Mouse (Mus musculus): ENCODE results near the gene Lrrn2.

Lrrn2 gene

DNA sequence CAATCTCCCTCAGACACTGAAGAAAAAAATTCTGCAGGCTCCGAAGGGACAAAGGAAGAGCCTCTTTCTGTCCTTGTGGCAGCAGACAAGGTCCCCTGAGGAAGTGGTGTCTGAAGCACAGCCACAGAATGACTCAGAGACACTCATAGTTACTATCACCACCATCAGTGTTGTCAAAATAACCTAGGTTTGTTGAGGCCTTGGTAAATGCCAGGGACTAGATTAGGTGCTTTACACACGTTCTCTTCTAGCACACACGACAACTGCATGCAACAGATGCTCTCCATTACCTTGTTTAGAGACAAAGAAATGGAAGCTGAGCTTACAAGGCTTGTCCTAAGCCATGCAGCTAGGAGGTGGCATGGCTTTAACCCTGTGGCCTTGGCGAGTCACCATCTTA lies 14.5 kb upstream of the Lrrn2 start:
- no peak for DNase-seq (ENCODE audit: low read depth, low spot score)
- Histone ChIP-seq H3K27me3 (ENCODE audit: control insufficient read depth, insufficient read depth, low read length, poor library complexity, severe bottlenecking) (no peaks in the 10 kb centered on the region), H3K36me3 (ENCODE audit: control insufficient read depth, insufficient read depth, low read length, poor library complexity, severe bottlenecking) (no peaks in the 10 kb centered on the region)

DNA sequence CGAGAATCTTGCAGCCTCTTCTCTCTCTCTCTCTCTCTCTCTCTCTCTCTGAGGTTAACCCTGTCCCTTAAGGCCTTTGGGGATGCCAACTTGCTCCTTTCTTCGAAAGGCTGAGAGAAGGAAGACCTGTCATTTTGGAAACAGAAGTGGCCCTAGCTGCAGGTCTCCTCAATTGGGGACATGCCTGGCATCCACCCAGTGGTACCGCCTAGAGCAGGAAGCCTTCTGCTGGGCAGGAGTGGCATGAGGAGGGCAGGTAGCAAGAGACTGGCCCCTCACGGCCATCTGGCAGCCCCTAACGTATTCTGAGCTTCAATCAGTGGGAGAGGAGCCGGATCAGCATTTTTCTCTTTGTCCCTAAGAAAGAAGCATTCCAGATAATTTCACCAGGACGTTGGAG lies 9.7 kb upstream of the Lrrn2 start:
- no peaks in the 10 kb centered on the region for H3K27me3 ChIP-seq (ENCODE audit: control insufficient read depth, insufficient read depth, low read length, poor library complexity, severe bottlenecking)
- no peak for DNase-seq (ENCODE audit: low read depth, low spot score)

DNA sequence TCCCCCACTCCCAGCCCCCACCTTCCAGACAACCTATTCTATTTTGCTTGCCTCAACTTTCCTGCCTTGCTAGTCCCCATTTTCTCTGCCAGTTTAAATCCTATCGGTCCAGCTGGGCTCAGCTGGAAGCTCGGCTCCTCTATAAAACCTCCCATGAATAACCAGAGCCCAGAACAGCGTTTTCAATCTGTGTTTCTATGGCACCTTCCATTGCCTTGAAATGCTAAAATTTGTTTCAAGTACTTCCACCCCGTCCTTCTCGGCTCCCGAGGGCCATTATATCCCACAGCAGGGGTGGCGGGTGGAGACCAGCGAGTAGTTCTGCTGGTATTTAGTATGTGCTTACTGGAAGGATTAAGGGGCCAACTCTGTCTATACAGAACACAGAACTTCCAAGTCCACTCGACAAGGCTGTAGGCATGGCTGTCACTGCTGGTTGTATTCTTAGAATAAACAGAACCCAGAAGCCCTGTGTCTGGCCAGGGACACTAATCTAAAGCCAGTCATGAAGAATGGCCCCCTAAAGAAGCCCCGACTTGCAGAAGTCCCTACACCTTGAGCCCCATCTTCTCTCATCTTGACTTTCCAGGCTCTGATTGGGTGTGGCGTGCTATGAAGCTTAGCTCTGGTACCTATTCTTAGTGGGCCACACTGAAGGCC lies 992 bp upstream of the Lrrn2 start:
- no peak for DNase-seq (ENCODE audit: low read depth, low spot score)
- Histone ChIP-seq H3K27me3 (ENCODE audit: control insufficient read depth, insufficient read depth, low read length, poor library complexity, severe bottlenecking) (no peaks in the 10 kb centered on the region; the same call in 1 of the 2 replicates), H3K36me3 (ENCODE audit: control insufficient read depth, insufficient read depth, low read length, poor library complexity, severe bottlenecking) (no peaks in the 10 kb centered on the region)

More for the DNA sequence above, 9.7 kb upstream of the Lrrn2 start:
- H3K36me3 ChIP-seq (ENCODE audit: control insufficient read depth, insufficient read depth, low read length, poor library complexity, severe bottlenecking), result no peaks in the 10 kb centered on the region

DNA sequence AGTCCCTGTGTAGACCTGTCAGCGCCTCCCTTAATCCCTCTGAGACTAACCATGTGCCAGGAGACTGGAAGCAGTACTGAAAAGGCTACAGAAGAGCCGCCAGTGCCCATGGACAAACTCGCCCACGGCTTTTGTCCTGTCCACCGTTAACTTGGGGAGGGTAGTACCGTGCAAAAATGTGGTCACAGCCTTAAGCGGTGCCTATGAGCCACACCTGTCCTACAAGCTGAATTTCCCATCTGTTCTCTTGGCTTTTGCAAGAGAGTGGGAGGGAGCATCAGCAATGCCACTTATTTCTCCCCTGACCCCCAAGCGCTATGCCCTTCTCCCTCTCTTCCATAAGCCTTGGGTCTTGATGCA lies 292 bp upstream of the Lrrn2 start:
- DNase-seq (ENCODE audit: low read depth, low spot score), result no peak
- Histone ChIP-seq H3K36me3 (ENCODE audit: control insufficient read depth, insufficient read depth, low read length, poor library complexity, severe bottlenecking) (no peaks in the 10 kb centered on the region), H3K27me3 (ENCODE audit: control insufficient read depth, insufficient read depth, low read length, poor library complexity, severe bottlenecking) (no peaks in the 10 kb centered on the region; the same call in 1 of the 2 replicates)

DNA sequence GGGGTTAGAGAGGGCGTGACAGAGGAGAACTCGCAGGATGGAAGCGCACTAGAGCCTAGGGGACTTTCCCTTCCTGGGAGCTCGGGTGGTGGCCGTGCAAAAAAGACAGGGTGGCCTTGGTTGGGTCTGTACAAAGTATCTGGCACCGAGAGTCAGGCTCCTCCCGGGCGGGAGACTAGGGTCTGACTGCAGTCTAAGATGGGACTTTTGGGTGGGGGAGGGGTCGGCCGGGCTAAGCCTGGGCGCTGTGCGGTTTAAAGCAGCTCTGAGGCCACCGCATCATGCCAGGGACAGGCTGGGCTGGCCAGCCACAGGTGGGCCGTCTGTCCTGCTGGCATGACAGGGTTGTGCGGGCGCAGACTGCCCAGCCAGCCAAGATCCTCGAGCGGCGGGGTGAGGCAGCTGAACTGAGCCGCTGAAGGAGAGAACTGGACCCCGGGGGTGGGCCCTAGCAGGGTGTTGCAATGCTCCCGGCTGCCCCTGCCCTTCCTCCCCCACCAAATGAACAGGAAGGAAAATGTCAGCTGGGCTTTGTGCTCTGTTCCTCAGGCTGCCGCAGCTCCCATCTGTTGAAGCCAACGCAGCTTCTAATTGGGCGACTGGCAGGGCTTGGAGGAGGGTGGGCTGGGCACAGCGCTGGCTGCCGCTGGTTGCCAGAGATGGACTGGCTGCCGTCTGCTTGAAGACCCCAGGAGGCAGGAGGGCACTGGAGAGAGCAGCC lies 1.1 kb downstream of the Lrrn2 start:
- no peak for DNase-seq (ENCODE audit: low read depth, low spot score)
- no peaks in the 10 kb centered on the region for H3K36me3 ChIP-seq (ENCODE audit: control insufficient read depth, insufficient read depth, low read length, poor library complexity, severe bottlenecking)
- no peaks in the 10 kb centered on the region; the same call in 1 of the 2 replicates for H3K27me3 ChIP-seq (ENCODE audit: control insufficient read depth, insufficient read depth, low read length, poor library complexity, severe bottlenecking)

DNA sequence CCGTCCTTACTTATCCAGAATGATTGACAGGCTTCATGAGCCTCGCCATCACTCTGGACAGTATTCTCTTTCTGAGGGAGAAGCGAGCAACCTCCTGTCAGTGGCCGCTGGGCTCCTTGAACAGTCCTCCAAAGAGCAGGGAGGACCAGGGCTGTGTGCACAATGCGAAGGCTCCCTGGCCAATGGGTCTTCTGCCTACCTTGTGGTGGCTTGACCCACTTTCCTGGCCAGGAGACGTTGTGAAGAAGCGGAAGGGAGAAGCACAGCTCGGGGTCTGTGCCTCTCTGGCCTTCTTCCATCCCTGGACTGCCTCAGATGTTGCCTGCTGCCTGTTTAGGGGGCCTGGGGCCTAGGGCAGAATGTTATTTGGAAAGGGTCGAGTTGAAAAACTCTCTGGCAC lies 1.8 kb downstream of the Lrrn2 start:
- no peak for DNase-seq (ENCODE audit: low read depth, low spot score)
- Histone ChIP-seq H3K36me3 (ENCODE audit: control insufficient read depth, insufficient read depth, low read length, poor library complexity, severe bottlenecking) (no peaks in the 10 kb centered on the region), H3K27me3 (ENCODE audit: control insufficient read depth, insufficient read depth, low read length, poor library complexity, severe bottlenecking) (no peaks in the 10 kb centered on the region; the same call in 1 of the 2 replicates)

DNA sequence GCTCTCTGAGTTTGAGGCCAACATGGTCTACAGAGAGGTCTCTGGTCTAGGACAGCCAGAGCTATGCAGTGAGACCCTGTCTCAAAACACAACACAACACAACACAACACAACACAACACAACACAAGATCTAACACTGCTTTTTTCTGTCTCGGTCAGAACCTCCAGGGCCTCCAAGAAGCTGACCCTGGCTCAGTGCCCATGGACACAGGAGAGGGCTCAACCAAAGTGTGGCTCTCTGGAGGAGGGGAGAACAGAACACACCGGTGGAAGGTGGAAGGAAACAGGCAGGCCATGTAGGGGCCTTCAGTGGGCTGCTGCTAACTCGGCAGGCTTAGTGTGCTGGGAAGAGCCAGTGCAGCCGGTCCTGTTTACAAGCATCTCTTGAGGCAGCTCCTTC lies 5.6 kb downstream of the Lrrn2 start:
- no peaks in the 10 kb centered on the region for H3K36me3 ChIP-seq (ENCODE audit: control insufficient read depth, insufficient read depth, low read length, poor library complexity, severe bottlenecking)
- DNase-seq (ENCODE audit: low read depth, low spot score), result no peak
- no peaks in the 10 kb centered on the region; the same call in 1 of the 2 replicates for H3K27me3 ChIP-seq (ENCODE audit: control insufficient read depth, insufficient read depth, low read length, poor library complexity, severe bottlenecking)

DNA sequence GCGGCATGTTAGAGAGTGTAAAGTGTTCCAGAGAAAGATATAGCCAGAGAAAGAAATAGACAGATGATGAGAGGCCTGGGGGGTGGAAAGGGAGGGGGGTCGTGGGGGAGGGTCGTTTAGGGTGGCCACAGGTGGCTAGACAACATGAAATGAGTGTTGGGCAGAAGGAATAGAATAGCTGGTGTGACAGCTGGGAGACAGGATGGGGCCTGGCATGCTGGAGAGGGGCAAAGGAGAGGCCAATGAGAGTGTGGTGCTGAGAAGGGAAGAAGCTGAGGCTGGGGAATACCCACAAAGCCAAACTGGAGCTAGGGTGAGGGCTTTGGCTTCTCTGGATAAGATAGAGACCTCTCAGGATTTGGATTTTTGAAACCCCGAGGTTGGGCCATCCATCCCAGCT lies 6.6 kb downstream of the Lrrn2 start:
- H3K36me3 ChIP-seq (ENCODE audit: control insufficient read depth, insufficient read depth, low read length, poor library complexity, severe bottlenecking), result no peaks in the 10 kb centered on the region

DNA sequence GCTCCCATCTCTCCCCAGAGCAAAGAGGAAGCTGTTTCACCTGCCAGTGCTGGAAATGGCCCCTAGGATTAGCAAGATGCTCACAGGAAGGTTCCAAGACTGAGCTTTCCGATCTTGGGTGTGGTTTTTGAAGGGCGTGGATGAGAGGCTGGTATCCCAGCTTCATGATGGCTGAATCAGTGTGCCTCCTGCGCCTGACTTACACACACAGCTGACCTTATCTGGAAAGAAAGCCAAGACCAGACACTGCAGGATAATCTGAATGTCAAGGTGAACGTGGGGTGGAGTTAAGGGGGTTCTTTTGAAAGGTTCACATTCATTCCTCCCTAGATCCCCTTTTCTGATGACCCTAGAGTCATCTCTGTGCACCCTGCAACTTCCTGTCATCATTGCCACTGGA lies 8.7 kb downstream of the Lrrn2 start:
- H3K36me3 ChIP-seq (ENCODE audit: control insufficient read depth, insufficient read depth, low read length, poor library complexity, severe bottlenecking), result no peaks in the 10 kb centered on the region
- no peak for DNase-seq (ENCODE audit: low read depth, low spot score)

More for the DNA sequence above, 6.6 kb downstream of the Lrrn2 start:
- no peak for DNase-seq (ENCODE audit: low read depth, low spot score)
- no peaks in the 10 kb centered on the region; the same call in 1 of the 2 replicates for H3K27me3 ChIP-seq (ENCODE audit: control insufficient read depth, insufficient read depth, low read length, poor library complexity, severe bottlenecking)

DNA sequence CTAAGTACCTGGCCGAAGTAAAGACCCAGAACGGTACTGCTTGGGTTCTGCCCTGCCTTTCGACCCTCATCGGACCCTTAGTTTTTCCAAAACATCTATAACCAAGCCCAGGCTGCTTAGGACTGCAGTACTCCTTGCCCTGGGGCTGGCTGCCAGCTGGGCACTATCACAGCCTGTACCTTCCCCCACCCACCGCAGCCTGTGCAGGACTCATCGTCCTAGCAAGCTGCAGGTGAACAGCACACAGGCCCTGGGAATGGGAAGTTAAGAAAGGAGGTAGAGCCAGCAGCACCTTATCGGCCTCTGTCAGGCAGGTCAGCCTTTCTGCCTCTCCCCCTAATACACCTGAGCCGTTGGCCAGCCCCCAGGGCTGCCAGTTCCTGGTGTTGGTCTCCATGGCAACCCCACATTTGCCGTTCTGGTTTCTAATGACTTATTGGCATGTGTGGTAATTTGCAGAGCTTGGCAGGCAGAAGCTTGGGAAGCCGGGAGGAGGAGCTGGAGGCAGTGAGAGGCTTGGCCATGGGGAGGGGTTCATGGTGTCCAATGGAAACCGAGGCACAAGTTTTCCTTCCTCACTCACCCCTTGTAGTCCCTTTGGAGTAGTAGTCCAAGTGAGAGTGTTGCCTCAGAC lies 10.2 kb downstream of the Lrrn2 start:
- H3K36me3 ChIP-seq (ENCODE audit: control insufficient read depth, insufficient read depth, low read length, poor library complexity, severe bottlenecking), result no peaks in the 10 kb centered on the region
- no peaks in the 10 kb centered on the region for H3K27me3 ChIP-seq (ENCODE audit: control insufficient read depth, insufficient read depth, low read length, poor library complexity, severe bottlenecking)
- no peak for DNase-seq (ENCODE audit: low read depth, low spot score)

More for the DNA sequence above, 8.7 kb downstream of the Lrrn2 start:
- no peaks in the 10 kb centered on the region for H3K27me3 ChIP-seq (ENCODE audit: control insufficient read depth, insufficient read depth, low read length, poor library complexity, severe bottlenecking)

DNA sequence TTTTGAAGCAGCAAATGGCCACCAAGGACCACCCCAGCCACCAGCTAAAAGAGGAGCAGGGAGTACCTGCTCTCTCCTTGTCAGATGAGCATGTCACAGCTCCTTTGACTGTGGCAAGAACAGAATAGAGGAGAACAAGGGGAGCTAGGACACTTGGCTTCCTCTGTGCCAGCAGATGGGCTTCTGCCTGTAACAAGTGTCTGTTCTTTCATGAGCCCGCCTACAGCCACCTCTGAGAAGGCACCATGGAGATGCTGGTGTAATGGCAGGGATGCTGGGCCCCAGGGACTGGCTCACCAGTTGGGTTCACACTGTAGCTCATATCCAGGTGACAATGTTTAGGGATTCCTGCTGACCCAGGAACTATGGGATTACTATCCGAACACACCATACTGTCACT lies 12.0 kb downstream of the Lrrn2 start:
- Histone ChIP-seq H3K36me3 (ENCODE audit: control insufficient read depth, insufficient read depth, low read length, poor library complexity, severe bottlenecking) (no peaks in the 10 kb centered on the region), H3K27me3 (ENCODE audit: control insufficient read depth, insufficient read depth, low read length, poor library complexity, severe bottlenecking) (no peaks in the 10 kb centered on the region)
- no peak for DNase-seq (ENCODE audit: low read depth, low spot score)

DNA sequence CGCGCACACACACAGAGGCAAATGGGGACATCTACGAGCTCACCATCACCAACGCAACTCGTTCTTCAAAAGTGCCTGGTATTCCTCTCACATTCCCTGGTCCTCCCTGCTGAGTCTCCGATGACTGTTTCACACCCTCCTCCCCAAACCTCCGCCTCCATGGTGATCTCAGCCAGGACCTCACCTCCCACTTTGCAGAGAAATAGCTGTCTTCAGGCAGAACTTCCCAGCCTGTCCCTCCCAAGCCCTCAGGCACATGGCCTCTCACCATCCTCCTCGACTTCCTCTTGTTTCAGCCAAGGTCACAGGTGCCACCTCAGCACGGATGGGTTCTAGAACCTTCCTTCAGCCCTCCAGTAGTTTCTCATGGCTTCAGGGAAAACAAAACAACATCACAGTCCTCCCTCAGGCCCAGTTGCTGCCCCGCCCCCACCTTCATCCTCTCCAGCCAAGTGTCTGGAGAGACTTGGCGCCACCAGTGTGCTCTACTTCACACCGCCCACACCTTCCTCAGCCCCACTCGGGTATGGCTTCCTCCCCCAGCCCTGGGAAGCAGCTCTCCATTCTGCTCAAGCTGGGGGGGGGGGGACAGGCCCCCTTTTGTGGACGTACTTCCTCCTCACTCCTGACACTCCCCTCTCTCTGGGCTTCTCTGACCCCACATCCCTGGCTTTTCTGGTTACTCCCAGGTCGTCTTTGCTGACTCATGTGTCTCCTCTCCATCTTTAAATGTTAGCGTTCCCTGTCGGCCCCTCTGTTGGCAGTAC lies 13.4 kb downstream of the Lrrn2 start:
- Histone ChIP-seq H3K27me3 (ENCODE audit: control insufficient read depth, insufficient read depth, low read length, poor library complexity, severe bottlenecking) (no peaks in the 10 kb centered on the region), H3K36me3 (ENCODE audit: control insufficient read depth, insufficient read depth, low read length, poor library complexity, severe bottlenecking) (no peaks in the 10 kb centered on the region)
- no peak for DNase-seq (ENCODE audit: low read depth, low spot score)

DNA sequence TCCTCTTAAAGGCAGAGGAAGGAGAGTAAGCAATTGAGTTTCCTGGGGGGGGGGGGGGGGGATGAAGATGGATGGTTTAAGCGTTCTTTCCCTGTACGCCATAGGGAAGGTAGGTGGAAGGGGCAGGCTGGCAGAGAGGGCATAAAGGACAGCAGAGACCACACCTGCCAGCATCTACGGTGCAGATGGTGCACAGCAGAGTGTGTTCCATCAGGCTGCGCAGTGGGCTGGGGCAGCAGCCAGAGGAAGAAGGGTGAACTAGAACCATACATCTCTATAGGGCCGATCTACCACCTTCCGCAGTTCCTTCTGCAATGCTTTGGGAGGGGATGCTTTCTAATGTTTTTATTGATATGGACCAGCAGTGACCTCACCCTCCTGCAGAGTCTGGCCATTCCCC lies 19.0 kb downstream of the Lrrn2 start:
- H3K27me3 ChIP-seq (ENCODE audit: control insufficient read depth, insufficient read depth, low read length, poor library complexity, severe bottlenecking), result no peaks in the 10 kb centered on the region
- no peak for DNase-seq (ENCODE audit: low read depth, low spot score)
- H3K36me3 ChIP-seq (ENCODE audit: control insufficient read depth, insufficient read depth, low read length, poor library complexity, severe bottlenecking), result no peaks in the 10 kb centered on the region

DNA sequence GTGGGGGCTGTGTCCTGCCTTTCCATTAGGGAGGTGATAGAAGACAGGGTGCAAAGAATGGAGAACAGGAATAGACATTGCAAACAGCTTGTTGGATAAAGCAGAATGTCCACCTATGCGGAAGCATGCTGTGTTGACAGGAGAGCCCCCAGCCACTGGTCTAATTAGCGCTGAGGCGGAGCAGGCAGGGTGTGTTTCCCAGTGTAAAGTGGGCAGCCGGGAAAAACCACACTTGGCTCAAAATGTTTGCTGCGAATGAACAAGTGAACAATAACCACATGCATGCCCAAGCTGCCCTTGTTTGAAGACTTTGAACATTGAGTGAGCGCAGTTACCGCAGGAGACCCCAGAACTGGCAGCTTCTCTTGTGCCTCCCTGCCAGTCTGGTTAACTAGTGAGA lies 19.6 kb downstream of the Lrrn2 start:
- Histone ChIP-seq H3K27me3 (ENCODE audit: control insufficient read depth, insufficient read depth, low read length, poor library complexity, severe bottlenecking) (no peaks in the 10 kb centered on the region), H3K36me3 (ENCODE audit: control insufficient read depth, insufficient read depth, low read length, poor library complexity, severe bottlenecking) (no peaks in the 10 kb centered on the region)
- no peak for DNase-seq (ENCODE audit: low read depth, low spot score)

DNA sequence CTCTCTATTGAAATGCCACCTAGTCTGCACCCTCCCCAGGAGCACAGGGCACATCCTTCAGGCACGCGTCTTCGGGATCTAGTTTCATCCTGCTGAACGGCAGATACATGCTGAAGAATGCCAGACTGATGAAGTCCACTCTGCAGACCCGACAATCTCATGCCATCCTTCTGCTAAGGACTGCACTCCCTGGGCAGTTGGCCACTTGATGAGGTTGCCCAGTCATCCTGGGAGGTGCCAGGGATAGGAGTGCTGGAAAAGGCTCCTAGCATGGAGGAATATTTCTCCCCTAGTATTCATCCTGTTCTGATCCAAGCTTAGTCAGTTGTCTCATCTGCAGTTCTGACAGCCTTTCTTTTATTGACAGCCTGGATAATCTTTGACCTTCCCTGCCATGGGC lies 20.9 kb downstream of the Lrrn2 start:
- no peak for DNase-seq (ENCODE audit: low read depth, low spot score)
- H3K27me3 ChIP-seq (ENCODE audit: control insufficient read depth, insufficient read depth, low read length, poor library complexity, severe bottlenecking), result no peaks in the 10 kb centered on the region

More for the DNA sequence above, 20.9 kb downstream of the Lrrn2 start:
- no peaks in the 10 kb centered on the region for H3K36me3 ChIP-seq (ENCODE audit: control insufficient read depth, insufficient read depth, low read length, poor library complexity, severe bottlenecking)

All from splenic B cell, adult 2 months (primary cell).